Mouse (Mus musculus) forebrain, embryonic 11.5 days (tissue): ENCODE data around the gene Calm2. TPM values are rescaled to one million over a fixed set of nuclear protein-coding genes. Genes with fewer than 3 reads are reported as not detected.

Experiments used
- ATAC-seq: fragments of 200-750 bp; cut with Nextera tagmentation; replicated peaks from 2 replicates; pipeline ENCODE4 v1.8.0; 2017; ENCODE audit warnings: moderate TSS enrichment; ENCODE audit not compliant: low FRiP score
- DNase-seq: peaks from one replicate; pipeline ENCODE4 v3.0.0-alpha.2; 2017; ENCODE audit warnings: low spot score
- H3K27ac ChIP-seq: fragments of 300-500 bp; sonication (generic); 2 replicates; pipeline ENCODE4 v1.5.1; 2014; ENCODE audit warnings: low read depth, low read length
- H3K27me3 ChIP-seq: fragments of 300-500 bp; sonication (generic); 2 replicates; pipeline ENCODE4 v1.6.1; 2014; ENCODE audit warnings: mild to moderate bottlenecking, low read length, mixed read lengths; ENCODE audit not compliant: control insufficient read depth, insufficient read depth
- H3K36me3 ChIP-seq: fragments of 300-500 bp; sonication (generic); 2 replicates; pipeline ENCODE4 v1.6.1; 2014; ENCODE audit warnings: mild to moderate bottlenecking, low read length, moderate library complexity, mixed read lengths; ENCODE audit not compliant: control insufficient read depth, insufficient read depth
- H3K4me1 ChIP-seq: fragments of 300-500 bp; sonication (generic); replicated peaks from 2 replicates; pipeline ENCODE4 v1.6.1; 2014; ENCODE audit warnings: low read length, mixed read lengths; ENCODE audit not compliant: control insufficient read depth, insufficient read depth
- H3K4me2 ChIP-seq: fragments of 300-500 bp; sonication (generic); 2 replicates; pipeline ENCODE4 v1.6.1; 2014; ENCODE audit warnings: low read depth, mild to moderate bottlenecking, low read length, moderate library complexity, mixed read lengths; ENCODE audit not compliant: severe bottlenecking
- H3K4me3 ChIP-seq: fragments of 300-500 bp; sonication (generic); 2 replicates; pipeline ENCODE4 v1.5.1; 2014; ENCODE audit warnings: low read depth, low read length
- H3K9ac ChIP-seq: fragments of 300-500 bp; sonication (generic); 2 replicates; pipeline ENCODE4 v1.6.1; 2014; ENCODE audit warnings: low read length
- H3K9me3 ChIP-seq: fragments of 300-500 bp; sonication (generic); 2 replicates; pipeline ENCODE4 v1.6.1; 2016; ENCODE audit warnings: low read length, mixed read lengths; ENCODE audit not compliant: control insufficient read depth
- WGBS: fragments of 180-500 bp; shearing (Covaris S2); extraction: QIAGEN DNeasy Blood & Tissue Kit; methylation state at CpG from one replicate; pipeline ENCODE4 v1.1.7; 2014; 5-methylcytosine and 5-hydroxymethylcytosine counted together
- polyA plus RNA-seq: library from polyadenylated mRNA; unstranded; fragments of >200 nt; fragmentation: Nextera tagmentation; extraction: Ambion mirVana; gene quantifications from 2 replicates; pipeline ENCODE4 v1.2.1, GENCODE M21; 2014

Gene Calm2
- polyA plus RNA-seq, 1 experiment from 2014 or later, result 1,306 TPM

DNA sequence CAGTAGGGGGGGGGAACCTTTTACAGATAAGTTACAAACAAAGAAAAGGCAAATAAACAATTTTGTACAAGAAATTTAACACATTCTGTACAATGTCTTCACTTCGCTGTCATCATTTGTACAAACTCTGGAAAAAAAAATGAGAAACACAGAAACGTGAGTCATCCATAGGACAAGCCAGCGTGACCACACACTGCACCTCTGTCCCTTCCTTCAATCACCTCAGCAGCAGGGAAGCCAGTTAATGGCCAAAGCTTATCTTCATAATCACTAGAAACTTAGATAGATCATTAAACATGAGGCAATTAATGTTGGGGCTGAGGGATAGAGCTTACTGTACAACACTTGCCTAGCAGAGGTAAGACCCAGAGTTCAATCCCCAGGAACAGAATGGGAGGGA, 12.8 kb downstream of the Calm2 start:
- Histone ChIP-seq H3K27me3 (no peaks in the 10 kb centered on the region), H3K4me2 (no peak overlapping the region), H3K9ac (no peak overlapping the region), H3K36me3 (peaks cover 14% of the 10 kb centered on the region), H3K4me1 (no peaks in the 10 kb centered on the region), H3K9me3 (no peaks in the 10 kb centered on the region), H3K4me3 (no peak overlapping the region), H3K27ac (no peak overlapping the region)
- DNase-seq, result no peak
- no peak for ATAC-seq
- WGBS, result 85% methylated on average over 3 of the region's 3 CpGs

DNA sequence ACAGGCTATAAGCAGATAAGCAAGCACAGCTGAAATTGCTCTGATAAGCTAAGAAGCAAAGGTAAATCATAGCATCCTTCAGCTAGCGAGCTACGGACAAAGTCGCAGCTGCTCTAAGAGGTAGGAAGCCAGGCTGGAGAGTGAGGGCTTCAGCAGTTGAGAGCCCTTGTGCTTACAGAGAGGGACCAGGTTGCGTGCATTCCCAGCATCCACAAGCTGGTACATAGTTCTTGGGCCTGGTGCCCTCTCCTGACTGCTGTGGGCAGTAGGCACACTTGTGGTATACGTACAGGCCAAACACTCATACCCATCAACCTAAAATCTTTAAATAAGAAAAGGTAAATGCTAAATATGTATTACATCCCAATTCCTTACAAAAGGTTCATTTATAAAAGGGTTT, 14.0 kb downstream of the Calm2 start:
- Histone ChIP-seq H3K9ac (no peak overlapping the region), H3K4me3 (no peak overlapping the region), H3K36me3 (peaks cover 14% of the 10 kb centered on the region), H3K27me3 (no peaks in the 10 kb centered on the region), H3K4me2 (no peak overlapping the region), H3K4me1 (no peaks in the 10 kb centered on the region), H3K9me3 (no peaks in the 10 kb centered on the region), H3K27ac (no peak overlapping the region)
- ATAC-seq, result no peak
- WGBS, result over 99% methylated on average over 5 of the region's 5 CpGs
- DNase-seq, result no peak

DNA sequence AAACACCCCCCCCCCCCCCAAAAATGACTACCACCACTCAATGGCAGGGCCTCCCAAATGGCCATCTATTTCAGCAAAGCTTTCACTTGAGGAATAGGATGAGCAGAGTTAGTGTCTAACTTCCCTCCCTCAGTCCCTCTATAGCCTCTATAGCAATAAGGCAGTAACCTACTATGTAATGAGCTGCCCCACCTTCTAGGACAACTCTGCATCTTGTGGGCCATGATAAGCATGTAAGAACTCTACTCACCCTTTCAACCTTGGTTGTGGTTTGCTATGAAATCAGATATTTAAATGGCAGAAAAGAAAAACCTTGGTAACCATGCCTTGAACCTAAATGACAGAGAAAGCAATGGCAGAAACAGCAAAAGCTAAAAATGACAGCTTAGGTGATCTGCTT, 14.4 kb downstream of the Calm2 start:
- Histone ChIP-seq H3K27ac (no peak overlapping the region), H3K4me2 (no peak overlapping the region), H3K36me3 (peaks cover 14% of the 10 kb centered on the region), H3K4me1 (no peaks in the 10 kb centered on the region), H3K4me3 (no peak overlapping the region), H3K9me3 (no peaks in the 10 kb centered on the region), H3K9ac (no peak overlapping the region), H3K27me3 (no peaks in the 10 kb centered on the region)
- no peak for DNase-seq
- ATAC-seq, result no peak

DNA sequence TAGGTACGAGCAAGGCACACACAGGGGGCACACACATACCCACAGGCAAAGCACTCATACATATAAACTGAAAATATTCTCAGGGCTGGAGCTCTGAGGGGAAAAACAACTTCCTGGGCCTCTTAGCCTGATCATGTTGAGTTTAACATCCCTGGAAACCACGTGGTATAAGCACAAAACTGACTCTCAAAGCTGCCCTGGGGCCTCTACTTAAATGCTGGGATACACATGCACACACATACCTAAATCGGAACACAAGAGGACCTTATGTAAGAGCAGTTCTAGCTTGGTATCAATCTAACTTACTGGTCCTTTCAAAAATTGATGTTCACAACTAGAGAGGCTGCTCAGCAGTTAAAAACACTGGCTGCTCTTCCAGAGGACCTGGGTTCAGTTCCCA, 17.3 kb downstream of the Calm2 start:
- H3K36me3 ChIP-seq, result peaks cover 11% of the 10 kb centered on the region
- no peak overlapping the region for H3K4me2 ChIP-seq
- H3K9ac ChIP-seq, result no peak overlapping the region
- 82% methylated on average over 3 of the region's 3 CpGs for WGBS
- H3K27me3 ChIP-seq, result no peaks in the 10 kb centered on the region
- no peaks in the 10 kb centered on the region for H3K4me1 ChIP-seq
- H3K9me3 ChIP-seq, result no peaks in the 10 kb centered on the region
- ATAC-seq (no peak), DNase-seq (no peak)
- H3K4me3 ChIP-seq, result no peak overlapping the region
- H3K27ac ChIP-seq, result no peak overlapping the region

DNA sequence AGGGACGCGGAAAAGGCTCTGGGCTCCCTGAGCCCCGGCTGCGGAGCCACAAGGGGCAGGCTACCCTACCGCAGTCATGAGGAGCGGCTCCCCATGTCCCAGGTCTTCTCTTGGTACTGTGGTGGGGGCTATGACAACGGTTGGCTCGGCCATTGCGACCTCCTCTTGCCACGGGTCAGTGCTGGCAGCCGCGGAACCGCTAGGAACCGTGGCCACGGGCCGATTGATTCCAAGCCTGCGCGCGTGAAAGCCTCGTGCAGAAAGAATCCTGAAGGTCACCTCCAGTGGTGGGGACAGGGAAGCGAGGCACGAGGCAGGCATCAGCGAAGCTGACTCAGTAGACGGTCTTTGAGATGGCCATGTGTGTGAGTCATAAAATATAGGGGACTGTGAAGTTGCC, 19.2 kb downstream of the Calm2 start, which contains the start of gene Stpg4:
Stpg4 (minus strand) TSS at position 231 of the 400 bp plus-strand sequence.
- 53% methylated on average over 24 of the region's 24 CpGs for WGBS
- Histone ChIP-seq H3K27ac (no peak within 1 kb of the TSS), H3K9ac (no peak within 1 kb of the TSS; the same call in 1 of the 2 replicates), H3K27me3 (no peaks in the 10 kb centered on the region), H3K36me3 (peaks cover 4% of the 10 kb centered on the region), H3K9me3 (no peaks in the 10 kb centered on the region), H3K4me1 (no peaks in the 10 kb centered on the region), H3K4me2 (no peak within 1 kb of the TSS), H3K4me3 (no peak within 1 kb of the TSS)
- ATAC-seq, result peak; percentile 51
- DNase-seq, result no peak

DNA sequence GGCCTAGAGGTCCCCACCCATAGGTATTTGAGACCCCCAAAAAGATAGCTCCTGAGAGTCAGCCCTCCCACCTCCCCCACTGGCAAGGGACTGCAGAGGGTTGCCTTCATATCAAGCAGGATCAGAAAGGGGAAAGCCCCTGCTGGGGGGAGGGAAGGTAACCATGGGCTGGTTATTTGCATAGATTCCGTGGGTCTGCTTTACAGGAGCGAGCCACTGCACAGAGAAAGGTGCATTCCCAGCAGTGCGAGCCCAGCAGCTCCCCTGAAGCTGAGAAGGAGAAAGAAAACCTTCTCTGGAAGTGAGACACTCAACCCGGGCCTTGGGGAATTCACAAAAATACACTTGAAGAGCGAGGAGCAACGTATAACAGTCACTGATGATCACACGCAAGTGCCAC, 28.7 kb downstream of the Calm2 start:
- Histone ChIP-seq H3K9me3 (no peaks in the 10 kb centered on the region), H3K9ac (no peak overlapping the region), H3K36me3 (no peaks in the 10 kb centered on the region), H3K27ac (no peak overlapping the region), H3K4me3 (no peak overlapping the region), H3K4me2 (no peak overlapping the region), H3K27me3 (no peaks in the 10 kb centered on the region), H3K4me1 (no peaks in the 10 kb centered on the region)
- WGBS, result 79% methylated on average over 7 of the region's 7 CpGs
- ATAC-seq (no peak), DNase-seq (no peak)

DNA sequence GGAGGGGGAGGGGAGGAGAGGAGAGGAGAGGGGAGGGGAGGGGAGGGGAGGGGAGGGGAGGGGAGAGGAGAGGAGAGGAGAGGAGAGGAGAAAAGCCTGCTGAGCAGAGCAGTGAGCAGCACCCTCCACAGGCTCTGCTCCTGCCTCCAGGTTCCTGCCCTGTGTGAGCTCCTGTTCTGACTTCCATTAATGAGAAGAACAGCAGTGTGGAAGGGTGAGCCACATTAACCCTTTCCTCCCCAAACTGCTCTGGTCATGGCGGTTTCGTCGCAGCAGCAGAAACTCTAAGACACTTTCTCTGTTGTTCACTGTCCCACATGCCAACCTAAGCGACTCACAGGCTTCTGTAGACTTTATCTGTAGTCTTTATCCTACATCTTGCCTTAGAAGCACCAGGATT, 40.1 kb downstream of the Calm2 start:
- H3K27me3 ChIP-seq, result no peaks in the 10 kb centered on the region
- ATAC-seq (no peak), DNase-seq (no peak)
- H3K4me3 ChIP-seq, result no peak overlapping the region
- 77% methylated on average over 4 of the region's 4 CpGs for WGBS
- H3K9ac ChIP-seq, result no peak overlapping the region
- H3K27ac ChIP-seq, result no peak overlapping the region
- no peaks in the 10 kb centered on the region for H3K4me1 ChIP-seq
- no peak overlapping the region for H3K4me2 ChIP-seq
- no peaks in the 10 kb centered on the region for H3K9me3 ChIP-seq
- H3K36me3 ChIP-seq, result no peaks in the 10 kb centered on the region

DNA sequence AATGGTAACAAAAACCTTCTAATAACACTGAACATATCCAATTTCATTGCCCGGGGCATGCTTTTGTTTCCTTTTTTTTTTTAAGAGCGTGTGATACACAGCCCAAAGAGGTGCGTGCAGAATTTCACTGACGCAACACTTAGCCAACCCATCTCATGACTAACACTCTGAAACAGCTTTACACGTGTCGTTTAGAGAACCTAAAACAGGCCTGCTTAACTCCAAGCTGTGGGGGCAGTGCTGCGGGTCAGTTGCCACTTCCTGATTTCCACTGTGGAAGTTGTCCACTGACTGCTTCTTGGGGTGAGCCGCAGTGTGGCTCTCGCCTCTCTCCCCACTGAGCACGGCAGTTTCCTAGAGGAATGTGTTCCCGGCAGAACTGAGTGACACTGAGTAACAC, 41.2 kb downstream of the Calm2 start:
- Histone ChIP-seq H3K36me3 (no peaks in the 10 kb centered on the region), H3K4me2 (no peak overlapping the region), H3K27ac (no peak overlapping the region), H3K4me1 (no peaks in the 10 kb centered on the region), H3K27me3 (no peaks in the 10 kb centered on the region), H3K9ac (no peak overlapping the region), H3K4me3 (no peak overlapping the region), H3K9me3 (no peaks in the 10 kb centered on the region)
- ATAC-seq (no peak), DNase-seq (no peak)
- 73% methylated on average over 11 of the region's 11 CpGs for WGBS

DNA sequence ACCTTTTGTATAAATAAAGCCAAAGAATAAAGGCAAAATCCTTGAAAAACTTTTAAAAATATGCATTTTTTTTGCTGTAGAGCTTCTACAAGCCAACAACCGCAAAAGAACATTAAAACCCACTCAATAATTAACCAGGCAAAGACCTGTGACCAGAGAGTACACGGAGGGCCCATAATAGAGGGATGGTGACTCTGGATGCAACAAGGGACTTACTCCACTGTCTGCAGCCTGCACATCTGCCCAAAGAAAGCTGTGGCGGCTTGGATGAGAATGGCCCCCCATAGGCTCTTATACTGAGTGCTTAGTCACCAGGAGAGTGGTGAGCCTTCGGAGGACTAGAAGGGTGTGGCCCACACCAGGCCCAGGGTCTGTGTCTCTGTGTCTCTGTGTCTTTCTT, 43.3 kb downstream of the Calm2 start:
- DNase-seq (no peak), ATAC-seq (no peak)
- Histone ChIP-seq H3K4me1 (no peaks in the 10 kb centered on the region; the same call in 1 of the 2 replicates), H3K9ac (no peak overlapping the region), H3K4me2 (no peak overlapping the region), H3K36me3 (no peaks in the 10 kb centered on the region), H3K4me3 (no peak overlapping the region), H3K9me3 (no peaks in the 10 kb centered on the region), H3K27ac (no peak overlapping the region), H3K27me3 (no peaks in the 10 kb centered on the region)
- 83% methylated on average over 4 of the region's 4 CpGs for WGBS
